Mouse (Mus musculus): ENCODE results near the gene Tsen54.

DNA sequence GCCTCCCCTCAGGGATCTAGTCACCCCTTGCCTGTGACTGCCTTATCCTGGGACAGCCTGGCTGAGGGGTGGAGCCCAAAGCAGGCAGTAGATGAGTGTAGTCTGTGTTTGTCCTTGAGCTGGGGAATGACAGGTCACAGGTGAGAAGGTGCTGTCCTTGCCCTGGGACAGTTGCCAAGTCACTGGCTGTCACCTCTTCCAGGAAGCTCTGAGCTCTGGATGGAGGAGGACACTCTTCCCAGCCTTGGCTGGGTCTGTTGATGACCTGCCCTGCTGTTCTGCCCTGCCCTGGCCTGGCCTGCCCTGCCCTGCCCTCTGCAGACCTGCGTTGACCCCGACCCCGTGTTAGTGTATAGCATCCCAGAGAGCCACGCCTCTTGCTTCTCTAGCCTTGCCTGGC, 57.9 kb downstream of the Tsen54 start:
- TF ChIP-seq CTCF (IDR thresholded peaks at IDR 0.05; ENCODE audit: borderline replicate concordance, insufficient read depth, low read length), result no peak
- TF ChIP-seq POLR2A (IDR thresholded peaks at IDR 0.05; ENCODE audit: low read depth, low read length), result no peak

All from embryonic fibroblast, embryonic 13.5 days (primary cell).